Mouse (Mus musculus): ENCODE data around the gene Cgn. TPM values are rescaled to one million over a fixed set of nuclear protein-coding genes. Genes with fewer than 3 reads are reported as not detected.
"Not testable (repeated sequence)": the region's sequence is repeated elsewhere in the genome, so short reads cannot be mapped to it uniquely, and the experiment has no call there.

The Cgn gene
- polyA plus RNA-seq, 1 experiment from 2014 or later, result 3.7 TPM

GRCm38 (mm10) chr3:94765456-94765855, 20.8 kb downstream of the Cgn start:
- not testable (repeated sequence) for H3K4me2 ChIP-seq (ENCODE audit: low read depth, severe bottlenecking); H3K4me3 ChIP-seq (ENCODE audit: low read depth, low read length); H3K9ac ChIP-seq (ENCODE audit: low read length); H3K27ac ChIP-seq (replicated peaks; ENCODE audit: low read depth, low read length); ATAC-seq (ENCODE audit: insufficient number of reproducible peaks, low FRiP score, low TSS enrichment, low read depth); H3K4me1 ChIP-seq (ENCODE audit: control insufficient read depth, insufficient read depth, low read length); H3K36me3 ChIP-seq (ENCODE audit: control insufficient read depth, insufficient read depth, low read length); H3K9me3 ChIP-seq (ENCODE audit: control insufficient read depth, low read length); DNase-seq (ENCODE audit: low spot score); H3K27me3 ChIP-seq (ENCODE audit: control insufficient read depth, insufficient read depth, low read length)
- WGBS, result 59% methylated on average over 8 of the region's 8 CpGs

- not testable (repeated sequence) for H3K9ac ChIP-seq (ENCODE audit: low read length); H3K4me2 ChIP-seq (ENCODE audit: low read depth, severe bottlenecking); H3K4me1 ChIP-seq (ENCODE audit: control insufficient read depth, insufficient read depth, low read length); H3K4me3 ChIP-seq (ENCODE audit: low read depth, low read length); H3K27me3 ChIP-seq (ENCODE audit: control insufficient read depth, insufficient read depth, low read length); H3K36me3 ChIP-seq (ENCODE audit: control insufficient read depth, insufficient read depth, low read length); ATAC-seq (ENCODE audit: insufficient number of reproducible peaks, low FRiP score, low TSS enrichment, low read depth); DNase-seq (ENCODE audit: low spot score); H3K9me3 ChIP-seq (ENCODE audit: control insufficient read depth, low read length); H3K27ac ChIP-seq (replicated peaks; ENCODE audit: low read depth, low read length)
- WGBS, result 88% methylated on average over 3 of the region's 5 CpGs
Observed at GRCm38 (mm10) chr3:94764545-94765292, 21.6 kb downstream of the Cgn start.

- H3K27me3 ChIP-seq (ENCODE audit: control insufficient read depth, insufficient read depth, low read length); H3K4me2 ChIP-seq (ENCODE audit: low read depth, severe bottlenecking); H3K9me3 ChIP-seq (ENCODE audit: control insufficient read depth, low read length); H3K4me3 ChIP-seq (ENCODE audit: low read depth, low read length); DNase-seq (ENCODE audit: low spot score); H3K27ac ChIP-seq (replicated peaks; ENCODE audit: low read depth, low read length); H3K36me3 ChIP-seq (ENCODE audit: control insufficient read depth, insufficient read depth, low read length); H3K9ac ChIP-seq (ENCODE audit: low read length); ATAC-seq (ENCODE audit: insufficient number of reproducible peaks, low FRiP score, low TSS enrichment, low read depth); H3K4me1 ChIP-seq (ENCODE audit: control insufficient read depth, insufficient read depth, low read length): not testable (repeated sequence)
- 41% methylated on average over 4 of the region's 9 CpGs for WGBS
Observed at GRCm38 (mm10) chr3:94758427-94758826, 27.9 kb downstream of the Cgn start.

- not testable (repeated sequence) for DNase-seq (ENCODE audit: low spot score); H3K27ac ChIP-seq (replicated peaks; ENCODE audit: low read depth, low read length); H3K9me3 ChIP-seq (ENCODE audit: control insufficient read depth, low read length); H3K36me3 ChIP-seq (ENCODE audit: control insufficient read depth, insufficient read depth, low read length); H3K4me3 ChIP-seq (ENCODE audit: low read depth, low read length); H3K4me1 ChIP-seq (ENCODE audit: control insufficient read depth, insufficient read depth, low read length); H3K4me2 ChIP-seq (ENCODE audit: low read depth, severe bottlenecking); H3K27me3 ChIP-seq (ENCODE audit: control insufficient read depth, insufficient read depth, low read length); H3K9ac ChIP-seq (ENCODE audit: low read length)
- under 1% methylated on average over 16 of the region's 31 CpGs for WGBS
- peak; percentile 84 for ATAC-seq (ENCODE audit: insufficient number of reproducible peaks, low FRiP score, low TSS enrichment, low read depth)
Observed at GRCm38 (mm10) chr3:94758056-94758409, 28.3 kb downstream of the Cgn start.

GRCm38 (mm10) chr3:94757251-94758055, 28.8 kb downstream of the Cgn start:
- peak; percentile 36 for DNase-seq (ENCODE audit: low spot score)
- not testable (repeated sequence) for H3K9ac ChIP-seq (ENCODE audit: low read length); H3K4me1 ChIP-seq (ENCODE audit: control insufficient read depth, insufficient read depth, low read length); H3K36me3 ChIP-seq (ENCODE audit: control insufficient read depth, insufficient read depth, low read length); H3K9me3 ChIP-seq (ENCODE audit: control insufficient read depth, low read length); H3K27me3 ChIP-seq (ENCODE audit: control insufficient read depth, insufficient read depth, low read length); H3K27ac ChIP-seq (replicated peaks; ENCODE audit: low read depth, low read length)
- peak overlapping the region; percentile 27 for H3K4me3 ChIP-seq (ENCODE audit: low read depth, low read length)
- peak; percentile 40; the same call in 1 of the 2 replicates for ATAC-seq (ENCODE audit: insufficient number of reproducible peaks, low FRiP score, low TSS enrichment, low read depth)
- H3K4me2 ChIP-seq (ENCODE audit: low read depth, severe bottlenecking), result peak overlapping the region; percentile 63
- WGBS, result 2% methylated on average over 21 of the region's 47 CpGs

GRCm38 (mm10) chr3:94745691-94746090, 40.6 kb downstream of the Cgn start:
- 95% methylated on average over 17 of the region's 17 CpGs for WGBS
- no peak overlapping the region for H3K9ac ChIP-seq (ENCODE audit: low read length)
- no peak overlapping the region for H3K4me3 ChIP-seq (ENCODE audit: low read depth, low read length)
- H3K27ac ChIP-seq (replicated peaks; ENCODE audit: low read depth, low read length), result no peak overlapping the region
- H3K36me3 ChIP-seq (ENCODE audit: control insufficient read depth, insufficient read depth, low read length), result no peaks in the 10 kb centered on the region
- no peaks in the 10 kb centered on the region for H3K27me3 ChIP-seq (ENCODE audit: control insufficient read depth, insufficient read depth, low read length)
- no peak for ATAC-seq (ENCODE audit: insufficient number of reproducible peaks, low FRiP score, low TSS enrichment, low read depth)
- no peak overlapping the region for H3K4me2 ChIP-seq (ENCODE audit: low read depth, severe bottlenecking)
- H3K9me3 ChIP-seq (ENCODE audit: control insufficient read depth, low read length), result no peaks in the 10 kb centered on the region
- no peak for DNase-seq (ENCODE audit: low spot score)
- no peaks in the 10 kb centered on the region for H3K4me1 ChIP-seq (ENCODE audit: control insufficient read depth, insufficient read depth, low read length)

- not testable (repeated sequence) for H3K9ac ChIP-seq (ENCODE audit: low read length); H3K4me3 ChIP-seq (ENCODE audit: low read depth, low read length); ATAC-seq (ENCODE audit: insufficient number of reproducible peaks, low FRiP score, low TSS enrichment, low read depth); DNase-seq (ENCODE audit: low spot score); H3K27ac ChIP-seq (replicated peaks; ENCODE audit: low read depth, low read length); H3K4me1 ChIP-seq (ENCODE audit: control insufficient read depth, insufficient read depth, low read length); H3K27me3 ChIP-seq (ENCODE audit: control insufficient read depth, insufficient read depth, low read length); H3K4me2 ChIP-seq (ENCODE audit: low read depth, severe bottlenecking); H3K36me3 ChIP-seq (ENCODE audit: control insufficient read depth, insufficient read depth, low read length); H3K9me3 ChIP-seq (ENCODE audit: control insufficient read depth, low read length)
- 39% methylated on average over 2 of the region's 2 CpGs for WGBS
Observed at GRCm38 (mm10) chr3:94723637-94724036, 62.7 kb downstream of the Cgn start.

- H3K9me3 ChIP-seq (ENCODE audit: control insufficient read depth, low read length); H3K27me3 ChIP-seq (ENCODE audit: control insufficient read depth, insufficient read depth, low read length); DNase-seq (ENCODE audit: low spot score); H3K27ac ChIP-seq (replicated peaks; ENCODE audit: low read depth, low read length); H3K36me3 ChIP-seq (ENCODE audit: control insufficient read depth, insufficient read depth, low read length); ATAC-seq (ENCODE audit: insufficient number of reproducible peaks, low FRiP score, low TSS enrichment, low read depth); H3K4me1 ChIP-seq (ENCODE audit: control insufficient read depth, insufficient read depth, low read length); H3K4me2 ChIP-seq (ENCODE audit: low read depth, severe bottlenecking); H3K9ac ChIP-seq (ENCODE audit: low read length); H3K4me3 ChIP-seq (ENCODE audit: low read depth, low read length): not testable (repeated sequence)
- WGBS, result 74% methylated on average over 1 of the region's 1 CpGs
Observed at GRCm38 (mm10) chr3:94718253-94718652, 68.0 kb downstream of the Cgn start.

Data from limb, embryonic 11.5 days (tissue).